Mouse (Mus musculus): ENCODE data around the gene Vps16.
A peak's percentile ranks its signal among the peaks of the same experiment; 100 is the strongest.

DNA sequence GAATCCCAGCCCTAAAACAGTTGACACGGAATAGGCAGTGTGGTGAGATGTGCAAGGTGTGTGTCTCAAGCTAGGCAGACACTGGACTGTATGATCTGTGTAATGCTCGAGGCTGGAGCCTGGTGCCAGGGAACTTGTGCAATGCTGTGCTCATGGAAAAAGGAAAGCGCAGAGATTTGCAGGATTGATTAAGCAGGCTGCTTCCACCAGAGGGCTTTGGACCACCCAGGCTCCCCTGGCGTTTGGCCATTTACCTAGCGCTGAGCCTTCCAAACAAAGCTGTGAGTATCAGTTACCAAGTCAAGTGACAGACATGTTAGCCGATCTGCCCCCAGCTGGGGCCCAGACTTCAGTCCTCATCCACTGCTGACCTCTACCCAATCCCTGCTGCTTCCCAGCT is 15.9 kb upstream of the Vps16 start:
- TF ChIP-seq CTCF (conservative IDR thresholded peaks at IDR 0.05; ENCODE audit: low read length), result peak; percentile 6; the same call in 1 of the 2 replicates
- no peak for TF ChIP-seq NANOG (IDR thresholded peaks at IDR 0.05; ENCODE audit: borderline replicate concordance, low read length)
- no peak for TF ChIP-seq POU5F1 (IDR thresholded peaks at IDR 0.05; ENCODE audit: borderline replicate concordance, low read length)

All from E14TG2a.4 (cell line).